ENCODE assay signal across 17 mouse cellular contexts in the genomic region with DNA sequence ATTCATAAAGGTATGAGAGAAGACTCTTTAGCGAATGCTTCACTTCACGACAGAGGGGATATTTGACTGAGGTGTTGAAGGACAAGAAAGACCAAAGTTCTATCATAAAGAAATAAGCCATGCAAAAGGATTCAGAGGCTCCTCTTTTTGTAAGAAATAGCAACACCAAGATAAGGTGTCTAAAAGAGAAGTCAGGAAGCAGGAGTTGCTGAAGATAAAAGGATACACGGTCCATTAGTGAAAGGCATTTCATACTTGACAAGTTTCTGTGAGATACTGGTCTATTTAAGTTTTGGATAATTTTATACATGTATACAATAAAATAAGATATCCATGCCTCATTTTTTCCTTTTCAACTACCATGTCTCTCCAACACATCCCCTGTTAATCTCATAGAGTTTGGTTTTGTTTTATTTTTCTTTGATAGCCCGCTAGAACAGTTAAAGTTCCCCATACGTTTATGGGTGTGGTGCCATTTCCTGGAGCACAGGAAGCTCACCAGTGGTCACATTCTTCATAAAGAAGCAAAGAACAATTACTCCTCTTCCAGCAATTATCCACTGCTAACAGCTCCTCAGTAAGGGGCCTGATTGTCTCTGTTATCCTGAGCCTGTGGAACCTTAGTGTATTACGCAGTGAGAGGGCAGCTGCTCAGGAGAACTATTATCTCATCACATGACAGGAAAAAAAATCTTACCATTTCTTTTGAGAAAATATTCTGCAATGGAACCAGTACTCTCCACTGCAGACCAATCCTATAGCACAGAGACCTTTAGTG. TPM values are rescaled to one million over a fixed set of nuclear protein-coding genes. Genes with fewer than 3 reads are reported as not detected.
DNase-seq lines count a peak whose midpoint lies in the region; ATAC-seq and TF ChIP-seq lines count a peak whose summit lies in the region.
"Had no signal": no experiment of that assay in that cellular context is flagged by ENCODE, and none has a peak within 500 bp of the region (broad histone marks: within the 10 kb centered on the region; RNA-seq: fewer than 3 reads in every experiment).

No protein-coding gene starts in this region.

- no peak overlapping the region for H3K9ac ChIP-seq in heart, embryonic 13.5 days
- H3K9ac ChIP-seq in liver, embryonic 14.5 days (replicated peaks) = no peak overlapping the region
- H3K9ac ChIP-seq: midbrain, embryonic 15.5 days had no signal

- no peaks in the 10 kb centered on the region for H3K9me3 ChIP-seq in heart, embryonic 13.5 days
- H3K9me3 ChIP-seq in liver, embryonic 14.5 days (ENCODE audit: control insufficient read depth, low read length) = no peaks in the 10 kb centered on the region
- H3K9me3 ChIP-seq: midbrain, embryonic 15.5 days had no signal

- DNase-seq in heart, postnatal 25 days (ENCODE audit: low spot score) = no peak
- peak; percentile 22 for DNase-seq in CD4-positive helper T cell, adult 2 months (ENCODE audit: low read depth, low spot score)
- peak; percentile 20 for DNase-seq in T-cell, adult 2 months (ENCODE audit: low spot score)
- no peak for DNase-seq in liver, embryonic 14.5 days (ENCODE audit: low read depth in 3 of 3, low spot score in 3 of 3)
- no peak for DNase-seq in MN1 (ENCODE audit: low spot score)
- no peak for DNase-seq in layer of hippocampus, postnatal 14 days (ENCODE audit: low spot score in 2 of 2)
- DNase-seq in cerebellum, postnatal 4 days (ENCODE audit: low spot score in 2 of 2) = no peak
- DNase-seq: adrenal gland, postnatal 10 days; cerebellum, adult 9-10 months; gastrocnemius, postnatal 14 days; lung, postnatal 10 days had no signal

- no peak for ATAC-seq in heart, embryonic 13.5 days (ENCODE audit: extremely low read depth, insufficient number of reproducible peaks, low FRiP score, low TSS enrichment)
- peak; percentile 35; the same call in 1 of the 2 replicates for ATAC-seq in liver, embryonic 14.5 days (ENCODE audit: insufficient read depth)
- ATAC-seq: intestine, embryonic 16.5 days; midbrain, embryonic 15.5 days; Patski had no signal

- intact Hi-C loops in heart, postnatal 25 days (cut with DNase I) = no loop called here

- no peak overlapping the region for H3K4me3 ChIP-seq in heart, embryonic 13.5 days
- no peak overlapping the region for H3K4me3 ChIP-seq in liver, embryonic 14.5 days (ENCODE audit: insufficient read depth in 1 of 2, low read depth in 2 of 2, low read length in 2 of 2)
- H3K4me3 ChIP-seq: erythroblast, embryonic 14.5 days; midbrain, embryonic 15.5 days had no signal

- H3K36me3 ChIP-seq in heart, embryonic 13.5 days = peaks cover under 1% of the 10 kb centered on the region; the same call in 1 of the 2 replicates
- no peaks in the 10 kb centered on the region for H3K36me3 ChIP-seq in liver, embryonic 14.5 days (replicated peaks; ENCODE audit: control insufficient read depth, insufficient read depth, low read depth)
- H3K36me3 ChIP-seq: midbrain, embryonic 15.5 days had no signal

- no peaks in the 10 kb centered on the region for H3K4me1 ChIP-seq in heart, embryonic 13.5 days
- H3K4me1 ChIP-seq in liver, embryonic 14.5 days (replicated peaks; ENCODE audit: control insufficient read depth in 2 of 2, insufficient read depth in 2 of 2, low read length in 1 of 2) = 0 out of 4 replicates have a peak, but pooled peaks cover 0 to 2% of the 10 kb centered on the region in 2 experiments
- H3K4me1 ChIP-seq: midbrain, embryonic 15.5 days had no signal

- no peak overlapping the region for H3K4me2 ChIP-seq in heart, embryonic 13.5 days
- H3K4me2 ChIP-seq in liver, embryonic 14.5 days (ENCODE audit: low read depth) = no peak overlapping the region; the same call in 1 of the 2 replicates
- H3K4me2 ChIP-seq: midbrain, embryonic 15.5 days had no signal

- H3K27me3 ChIP-seq in heart, embryonic 13.5 days (replicated peaks) = no peaks in the 10 kb centered on the region
- H3K27me3 ChIP-seq in liver, embryonic 14.5 days (ENCODE audit: control insufficient read depth, insufficient read depth, low read length) = no peaks in the 10 kb centered on the region
- H3K27me3 ChIP-seq: midbrain, embryonic 15.5 days had no signal

- 0 out of 2 replicates have a peak overlapping the region, but pooled peaks have one; percentile 12 for H3K27ac ChIP-seq in heart, embryonic 13.5 days (replicated peaks)
- H3K27ac ChIP-seq in liver, embryonic 14.5 days = no peak overlapping the region
- H3K27ac ChIP-seq: kidney, postnatal 0 days; midbrain, embryonic 15.5 days had no signal

- TF ChIP-seq CTCF in liver, embryonic 14.5 days (IDR thresholded peaks at IDR 0.05; ENCODE audit: low read depth) = no peak

- TF ChIP-seq EP300 in liver, embryonic 14.5 days (IDR thresholded peaks at IDR 0.05; ENCODE audit: low read depth) = no peak

- WGBS in heart, embryonic 13.5 days = 50% methylated on average over 6 of the region's 6 CpGs
- 14% methylated on average over 6 of the region's 6 CpGs for WGBS in liver, embryonic 14.5 days (ENCODE audit: insufficient replicate concordance)

RNA-seq across cellular contexts. Expression of gene Dmac1, which starts 11.1 kb away (rescaled TPM):
- polyA plus RNA-seq in heart, embryonic 13.5 days (2015; fragmentation: Nextera tagmentation; extraction: Ambion mirVana) = 90.7 and 107 TPM in 2 replicates
- 10 to 100 TPM; 55.8 to 60.5 TPM for total RNA-seq in heart, postnatal 25 days (2021)
- polyA plus RNA-seq in liver, embryonic 14.5 days (2012; rRNA removed) = 29.1 and 36.2 TPM in 2 replicates
- polyA plus RNA-seq in liver, embryonic 14.5 days (2014; fragmentation: Nextera tagmentation; extraction: Ambion mirVana) = 54.3 and 56.9 TPM in 2 replicates
- total RNA-seq in layer of hippocampus, postnatal 14 days (2021) = 10 to 100 TPM; 51.2 to 60.2 TPM

Comparison
In these comparisons a context has a peak if more than half of its experiments do, and no peak if none do; other contexts are left out.
1. DNase-seq: peak in CD4-positive helper T cell, adult 2 months (single experiment) and T-cell, adult 2 months (single experiment); none in heart, postnatal 25 days (single experiment), liver, embryonic 14.5 days (0 of 3), MN1 (single experiment), layer of hippocampus, postnatal 14 days (0 of 2) and cerebellum, postnatal 4 days (0 of 2).